Mouse (Mus musculus) MEL-GATA-1-ER (cell line): ENCODE results near the gene Rfc5.
"Not testable (repeated sequence)": the region's sequence is repeated elsewhere in the genome, so short reads cannot be mapped to it uniquely, and the experiment has no call there.

Experiments
- DNase-seq: peaks from one replicate; pipeline ENCODE4 v3.0.0-alpha.2; 2012; ENCODE audit warnings: low read depth; ENCODE audit errors: extremely low read depth

Rfc5 gene

GRCm38 (mm10) chr5:117388877-117389276 lies at the start of gene Rfc5:
Gene Rfc5 (minus strand): TSS chr5:117389047.
- peak; percentile 81 for DNase-seq

GRCm38 (mm10) chr5:117433501-117433900 lies 44.7 kb upstream of the Rfc5 start:
- DNase-seq, result not testable (repeated sequence)

DNA sequence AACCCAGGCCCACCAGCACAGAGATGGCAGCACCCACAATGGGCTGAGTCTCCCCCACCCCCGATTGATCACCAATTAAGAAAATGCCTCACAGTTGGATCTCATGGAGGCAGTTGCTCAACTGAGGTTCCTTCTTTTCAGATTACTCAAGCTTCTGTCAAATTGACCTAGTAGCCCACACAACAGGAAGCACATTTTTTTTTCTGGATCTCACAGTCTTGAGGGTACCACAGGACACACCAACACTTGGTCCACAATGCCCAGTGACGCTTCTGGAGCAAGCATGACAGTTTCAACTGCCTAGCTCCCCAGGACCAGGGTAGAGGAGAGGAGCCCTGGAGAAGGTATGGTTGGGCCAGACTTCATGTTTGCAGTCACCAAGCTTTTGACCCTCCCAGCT lies 28.6 kb upstream of the Rfc5 start:
- DNase-seq, result no peak

DNA sequence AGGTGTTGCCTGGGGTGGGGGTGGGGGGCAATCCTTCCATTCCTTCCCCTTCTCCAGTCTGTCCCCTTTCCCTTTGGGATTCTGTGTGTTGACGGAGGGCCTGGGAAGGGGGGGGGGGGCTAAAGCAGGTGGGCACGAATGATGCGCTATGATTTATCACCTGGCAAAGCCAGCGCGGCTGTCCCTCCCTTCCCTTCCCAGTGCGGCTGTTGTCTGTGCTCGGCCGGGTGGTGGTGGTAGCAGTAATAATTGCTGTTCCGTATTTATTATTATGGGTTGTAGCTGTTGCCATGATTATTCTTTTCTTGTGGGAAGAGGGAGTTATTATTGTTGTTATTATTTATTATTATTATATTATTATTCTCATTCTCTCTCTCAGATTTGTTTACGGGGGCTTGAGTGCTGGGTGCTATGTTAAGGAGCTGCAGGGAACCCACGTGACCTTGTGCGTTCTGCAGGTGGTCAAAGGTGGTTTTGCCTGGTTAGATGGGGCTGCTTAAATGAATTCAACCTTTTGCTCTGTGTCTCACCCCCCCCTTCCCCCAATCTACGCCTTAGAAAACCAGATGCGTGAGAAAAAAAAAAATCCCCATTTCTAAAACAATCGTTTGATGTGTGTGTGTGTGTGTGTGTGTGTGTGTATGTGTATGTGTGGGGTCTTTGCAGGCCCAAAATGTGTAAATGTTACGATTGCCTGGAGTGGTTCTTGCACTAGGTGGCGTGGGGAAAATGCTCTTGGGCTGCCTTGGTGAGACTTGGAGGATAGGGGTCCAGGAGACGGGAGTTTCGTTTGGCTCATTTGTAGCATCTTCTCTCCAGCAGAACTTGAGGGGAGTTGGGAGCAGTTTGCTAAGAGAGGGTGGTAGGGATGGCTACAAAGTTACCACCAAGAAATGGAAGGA lies 26.4 kb upstream of the Rfc5 start:
- DNase-seq, result no peak

GRCm38 (mm10) chr5:117414611-117415010 lies 25.8 kb upstream of the Rfc5 start:
- no peak for DNase-seq

GRCm38 (mm10) chr5:117413507-117414501 lies 25.0 kb upstream of the Rfc5 start, which contains the start of gene Ksr2:
Gene Ksr2 (plus strand): TSS chr5:117414000.
- DNase-seq, result no peak

DNA sequence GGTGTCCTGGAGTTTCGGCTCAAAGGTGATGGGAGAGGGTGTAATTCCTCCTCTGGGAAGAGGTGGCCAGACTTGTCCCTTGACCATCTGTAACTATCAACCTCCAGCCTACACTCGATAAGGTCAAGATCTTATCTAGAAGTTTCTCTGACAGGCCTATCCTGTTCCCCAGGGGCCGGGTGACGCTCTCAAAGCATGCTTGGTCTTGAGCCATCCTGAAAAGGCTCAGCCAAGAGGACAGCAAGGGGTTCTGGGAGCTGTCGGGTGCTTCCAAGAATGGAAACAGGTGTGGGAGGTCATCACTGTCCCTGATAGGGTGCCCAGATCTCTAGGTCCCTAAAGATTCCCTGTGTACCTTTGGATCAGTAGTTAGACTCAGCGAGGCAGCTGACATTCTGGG lies 20.5 kb upstream of the Rfc5 start:
- no peak for DNase-seq

DNA sequence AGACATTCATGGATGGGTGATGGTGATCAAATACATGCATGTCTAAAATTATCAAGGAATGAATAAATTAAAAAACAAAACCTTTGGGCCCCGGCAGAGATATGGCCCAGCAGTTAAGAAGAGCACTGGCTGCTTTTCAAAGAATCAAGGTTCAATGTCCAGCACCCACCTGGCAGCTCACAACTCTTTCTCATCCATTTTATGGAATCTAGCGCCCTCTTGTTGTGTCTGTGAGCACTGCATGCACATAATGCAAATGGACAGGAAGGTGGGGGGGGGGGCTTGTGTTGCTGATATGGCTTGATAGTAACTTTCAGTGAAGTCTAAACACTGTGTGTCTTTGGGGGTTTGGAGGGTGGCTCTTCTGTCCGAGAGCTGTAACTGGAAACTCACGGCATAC lies 19.4 kb upstream of the Rfc5 start:
- DNase-seq, result peak; percentile 21

- not testable (repeated sequence) for DNase-seq
These were observed 15.8 kb upstream of the Rfc5 start for GRCm38 (mm10) chr5:117404671-117405070.

GRCm38 (mm10) chr5:117403609-117404008 lies 14.8 kb upstream of the Rfc5 start:
- no peak for DNase-seq

- DNase-seq, result no peak
These were observed 10.4 kb upstream of the Rfc5 start for GRCm38 (mm10) chr5:117399281-117399680.

GRCm38 (mm10) chr5:117398007-117398550 lies 9.2 kb upstream of the Rfc5 start:
- no peak for DNase-seq

- DNase-seq, result no peak
These were observed 8.5 kb upstream of the Rfc5 start for GRCm38 (mm10) chr5:117397371-117397770.

DNA sequence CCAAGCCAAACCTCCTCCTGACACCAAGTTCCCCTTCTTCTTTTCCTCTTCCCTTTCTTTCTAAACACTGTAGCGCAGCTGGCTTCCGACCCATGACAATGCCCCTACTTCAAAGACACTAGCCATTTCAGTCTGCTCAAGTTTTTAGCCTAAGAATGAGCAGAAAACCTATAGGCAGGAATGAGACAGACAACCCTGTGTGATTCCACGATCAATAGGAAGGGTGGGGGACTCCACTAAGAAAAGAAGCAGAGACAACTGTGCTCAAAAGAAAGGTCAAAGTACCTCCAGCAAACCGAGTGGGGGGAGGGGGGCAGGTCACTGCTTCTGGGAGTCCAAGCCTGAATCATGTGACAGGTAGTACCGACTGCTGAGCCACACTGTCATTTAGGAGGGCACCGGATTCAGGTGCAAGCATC lies 7.8 kb upstream of the Rfc5 start:
- no peak for DNase-seq

DNA sequence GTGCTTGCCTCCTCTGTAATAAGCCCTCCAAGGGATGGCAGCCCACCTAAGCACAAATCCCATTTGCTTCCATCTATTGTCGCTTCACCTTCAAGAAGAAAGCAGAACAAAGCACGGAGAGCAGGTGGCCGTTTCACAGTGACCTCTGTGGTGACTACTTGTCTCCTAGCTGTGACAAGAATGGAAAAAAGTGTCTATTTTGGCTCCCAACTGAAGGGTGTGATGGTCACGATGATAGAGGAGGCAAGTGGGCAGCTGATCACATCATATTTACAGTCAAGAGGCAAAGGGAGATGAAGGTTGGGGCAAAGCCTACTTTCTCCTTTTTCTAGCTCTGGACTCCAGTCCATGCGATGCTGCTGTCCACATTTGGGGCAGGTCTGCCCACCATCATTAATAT lies 7.0 kb upstream of the Rfc5 start:
- DNase-seq, result no peak

GRCm38 (mm10) chr5:117390895-117391294 lies 2.0 kb upstream of the Rfc5 start:
- DNase-seq, result peak; percentile 19

- DNase-seq, result peak; percentile 47
These were observed 523 bp downstream of the Rfc5 start for GRCm38 (mm10) chr5:117388296-117388751.

- DNase-seq, result no peak
These were observed 5.6 kb downstream of the Rfc5 start for GRCm38 (mm10) chr5:117383198-117383597.

DNA sequence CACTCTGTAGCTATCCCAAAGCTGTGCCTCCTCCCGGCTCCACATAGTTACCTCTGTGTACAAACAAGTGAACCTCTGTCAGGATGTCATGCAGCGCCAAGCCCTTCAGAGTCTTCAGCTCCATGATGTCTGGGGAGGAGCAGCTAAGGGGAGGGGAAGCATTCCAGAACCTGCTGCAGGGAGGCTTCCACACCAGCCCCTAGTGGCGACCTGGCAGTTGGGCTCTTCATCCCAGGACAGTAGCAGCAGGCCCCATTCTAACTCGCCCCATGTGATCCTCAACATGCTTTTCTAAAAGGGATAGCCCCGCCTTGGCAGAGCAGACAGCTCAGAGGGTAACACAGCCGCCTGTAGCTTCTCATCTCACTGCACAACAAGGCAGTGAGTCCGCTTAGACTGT lies 7.1 kb downstream of the Rfc5 start:
- no peak for DNase-seq

DNA sequence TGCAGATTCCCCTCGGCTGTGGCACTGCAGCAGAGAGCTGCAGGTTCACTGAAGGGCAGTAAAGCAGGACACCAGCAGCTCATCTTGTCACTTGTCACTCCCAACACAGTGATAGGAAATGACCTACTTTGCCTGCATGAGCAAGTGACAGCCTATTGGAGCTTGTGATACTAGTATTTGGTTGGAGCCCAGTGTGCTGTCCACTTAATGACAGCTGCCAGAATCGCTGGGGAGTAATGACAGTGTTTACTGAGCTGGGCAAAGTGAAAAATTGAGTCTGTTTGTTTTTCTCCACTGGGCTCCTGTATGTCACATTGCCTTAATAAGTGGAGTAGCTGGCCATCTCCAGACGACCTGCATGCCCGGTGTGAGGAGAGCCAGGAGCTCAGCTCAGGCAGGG lies 8.6 kb downstream of the Rfc5 start:
- no peak for DNase-seq

DNA sequence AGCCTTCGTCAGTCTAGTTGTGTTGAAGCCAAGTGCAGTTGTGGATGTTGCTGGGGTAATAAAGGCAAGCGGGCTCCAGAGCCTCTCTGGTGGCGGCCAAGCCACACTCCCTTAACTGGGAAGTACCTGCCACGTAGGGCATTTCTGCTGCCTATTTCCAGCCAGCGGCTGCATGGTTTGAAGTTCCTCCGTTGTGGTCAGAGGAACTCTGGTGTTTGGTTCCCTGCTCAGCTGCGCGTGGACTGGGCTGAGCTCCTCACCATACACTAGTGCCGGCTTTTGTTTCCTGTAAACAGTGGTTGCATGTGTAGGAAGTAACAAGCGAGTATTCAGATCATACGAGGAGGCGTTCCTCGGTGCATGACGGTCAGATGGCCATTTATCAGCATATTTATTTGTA lies 11.1 kb downstream of the Rfc5 start:
- DNase-seq, result not testable (repeated sequence)
